Mouse (Mus musculus) heart, postnatal 10 days (tissue): ENCODE results near the gene Qprt. TPM values are rescaled to one million over a fixed set of nuclear protein-coding genes. Genes with fewer than 3 reads are reported as not detected.

Source experiments
- DNase-seq, 2 experiments: peaks; one replicate each; pipeline ENCODE4 v3.0.0; 2021
- intact Hi-C: fragments of 180-260 bp; cut with DNase I; formaldehyde crosslinking; loops from one replicate; pipeline ENCODE4 v1.15.1; 2025
- total RNA-seq, 2 experiments: library from RNA; stranded (reverse); gene quantifications; 2 replicates each; pipeline ENCODE4 v1.2.3; 2021

Qprt gene
- total RNA-seq, 2 experiments from 2014 or later: 0.29 TPM; not detected in 1

DNA sequence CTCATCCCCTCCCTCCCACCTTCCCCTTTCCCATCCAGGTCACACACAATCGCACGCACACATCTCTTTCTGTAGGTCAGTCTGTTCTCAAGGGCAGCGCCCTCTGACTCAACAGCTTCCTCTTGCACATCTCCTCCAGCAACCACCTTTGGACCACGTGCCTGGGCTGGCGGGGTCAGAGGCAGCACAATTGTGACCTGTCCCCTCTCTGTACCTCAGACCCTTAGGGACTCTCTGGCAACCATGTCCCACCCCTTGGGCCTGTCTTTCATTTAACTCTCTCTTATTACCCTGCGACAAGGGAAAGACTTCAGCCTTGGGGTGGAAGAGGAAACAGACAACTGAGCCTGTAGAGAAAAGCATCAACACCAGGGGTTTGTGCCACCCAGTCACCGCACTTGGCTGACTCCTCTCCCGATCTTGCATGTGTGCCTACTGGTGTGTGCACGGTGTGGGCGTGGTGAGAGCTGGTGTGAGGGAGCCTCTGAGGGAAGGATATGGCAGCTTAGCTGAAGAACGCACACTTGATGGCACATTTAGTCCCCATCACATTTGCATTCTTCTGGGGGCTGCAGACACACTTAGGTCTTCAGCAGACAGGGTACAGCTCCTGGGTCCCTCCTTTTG, 12.9 kb upstream of the Qprt start:
- DNase-seq: no peak

DNA sequence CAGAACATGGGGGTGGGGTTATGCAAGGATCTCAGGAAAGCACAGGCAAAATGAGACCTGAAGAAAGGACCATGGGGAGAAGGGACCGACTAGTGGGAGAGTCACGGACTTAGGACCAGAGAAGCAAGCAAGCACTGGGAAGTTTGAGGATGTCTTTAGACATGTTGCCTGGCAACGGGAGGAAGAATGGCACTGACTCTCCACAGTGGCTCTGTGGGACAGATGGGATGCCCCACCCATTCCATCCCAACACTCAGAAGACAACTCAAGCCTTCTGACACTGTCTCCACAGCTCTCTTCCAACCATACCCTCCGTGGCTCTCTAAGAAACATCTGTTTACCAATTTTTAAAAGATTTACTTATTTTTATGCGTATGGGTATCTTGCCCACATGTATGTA, 11.1 kb upstream of the Qprt start:
- no peak for DNase-seq
- intact Hi-C loops: loop anchor here (5.0 kb wide), 1 partner anchor 94 kb away; no protein-coding TSS in a partner anchor

More for the DNA sequence above, 12.9 kb upstream of the Qprt start:
- intact Hi-C loops: loop anchor here (5.0 kb wide), 1 partner anchor 92 kb away; no protein-coding TSS in a partner anchor

GRCm38 (mm10) chr7:127129638-127130037, 7.6 kb upstream of the Qprt start:
- intact Hi-C loops: loop anchor here (2.0 to 5.0 kb wide), 2 partner anchors 55 to 98 kb away; no protein-coding TSS in a partner anchor
- DNase-seq: peak; percentile 38 to 44

- intact Hi-C loops: no loop called here
- DNase-seq: no peak
These were observed 740 bp downstream of the Qprt start for GRCm38 (mm10) chr7:127121061-127121910.

- DNase-seq: no peak
- intact Hi-C loops: loop anchor here (2.0 to 10.0 kb wide), 2 partner anchors 68 to 474 kb away; partner anchors contain the start of gene Sgf29
These were observed 3.2 kb downstream of the Qprt start for GRCm38 (mm10) chr7:127118671-127119445.

GRCm38 (mm10) chr7:127117948-127118347, 4.1 kb downstream of the Qprt start:
- intact Hi-C loops: loop anchor here (2.0 to 10.0 kb wide), 2 partner anchors 69 to 473 kb away; partner anchors contain the start of gene Sgf29
- peak; percentile 38 to 50 for DNase-seq

DNA sequence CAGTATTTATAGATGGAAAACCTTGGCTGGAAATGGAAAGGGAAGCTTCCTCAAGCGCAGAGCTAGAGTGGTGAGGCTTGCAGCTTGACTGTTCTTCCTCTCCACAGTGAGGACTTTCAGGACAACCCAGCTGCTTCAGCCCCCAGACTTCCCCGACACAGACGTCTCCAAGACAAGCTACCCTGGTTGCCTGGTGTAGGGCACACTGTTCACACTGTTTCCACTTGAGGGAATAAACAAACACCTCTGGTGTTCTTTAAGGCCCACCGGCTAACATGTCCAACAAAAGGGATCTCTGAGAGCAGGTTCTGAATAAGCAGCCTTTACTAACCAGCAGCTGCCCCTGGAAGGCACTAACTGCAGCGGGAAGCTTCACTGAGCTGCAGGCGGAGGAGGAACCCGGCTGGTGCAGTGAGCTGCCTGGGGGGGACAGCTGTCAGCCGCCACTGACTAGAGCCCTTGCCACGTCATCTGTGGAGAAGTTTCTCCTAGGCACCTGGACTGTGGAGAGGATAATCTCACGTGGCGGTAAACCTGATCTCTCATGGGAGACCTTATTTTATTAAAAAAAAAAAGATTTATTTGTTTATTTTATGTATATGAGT, 5.6 kb downstream of the Qprt start:
- intact Hi-C loops: loop anchor here (10.0 kb wide), 1 partner anchor 472 kb away; the partner anchor contains the start of gene Sgf29
- DNase-seq: no peak

DNA sequence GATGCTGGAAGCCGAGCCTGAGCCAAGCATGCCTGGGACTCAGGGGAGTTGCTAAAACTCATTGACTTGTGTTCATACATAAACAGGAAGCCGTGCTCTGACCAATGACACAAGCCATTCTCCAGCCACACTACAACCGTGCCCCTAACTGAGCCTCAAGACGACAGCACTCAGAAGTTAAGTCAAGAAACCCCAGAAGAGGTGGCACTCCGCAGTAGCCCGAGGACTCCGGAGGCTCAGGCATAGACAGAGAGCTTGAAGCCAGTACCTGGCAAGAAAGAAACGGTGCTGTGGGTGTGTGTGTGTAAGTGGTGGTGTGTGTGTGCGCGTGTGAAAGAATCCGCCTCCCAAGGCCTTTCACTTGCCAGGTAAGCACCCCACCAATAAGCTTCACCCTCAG, 7.1 kb downstream of the Qprt start:
- intact Hi-C loops: loop anchor here (5.0 to 10.0 kb wide), 2 partner anchors 363 to 470 kb away; partner anchors contain the start of gene Sgf29
- no peak for DNase-seq

DNA sequence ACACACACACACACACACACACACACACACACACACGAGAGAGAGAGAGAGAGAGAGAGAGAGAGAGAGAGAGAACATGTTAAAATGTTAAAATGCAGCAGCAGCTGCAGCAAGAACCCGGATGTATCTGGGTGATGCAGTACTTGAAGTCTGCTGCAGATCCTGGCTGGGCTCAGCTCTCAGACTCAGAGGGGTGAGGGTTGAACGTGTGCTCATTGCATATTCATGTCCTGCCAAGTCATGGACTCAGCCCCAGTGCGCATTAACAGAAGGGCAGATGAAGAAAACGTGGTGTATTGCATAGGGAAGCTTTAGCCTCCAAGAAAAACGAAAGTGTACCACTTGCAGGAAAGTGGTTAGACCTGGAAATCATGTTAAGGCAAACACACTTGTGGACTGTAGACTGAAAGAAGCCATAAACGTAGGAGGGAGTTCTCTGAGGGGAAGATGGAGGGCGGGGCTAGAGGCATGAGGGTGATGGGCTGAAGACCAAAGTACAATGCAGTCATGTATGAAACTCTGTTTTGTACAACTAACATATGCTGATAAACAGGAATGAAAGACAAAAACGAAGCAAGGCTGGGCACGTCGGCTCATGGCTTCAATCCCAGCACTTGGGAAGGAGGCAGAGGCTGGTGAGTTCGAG, 8.3 kb downstream of the Qprt start:
- intact Hi-C loops: loop anchor here (5.0 to 10.0 kb wide), 2 partner anchors 361 to 469 kb away; partner anchors contain the start of gene Sgf29
- no peak for DNase-seq

- intact Hi-C loops: loop anchor here (5.0 to 10.0 kb wide), 2 partner anchors 361 to 468 kb away; partner anchors contain the start of gene Sgf29
- no peak for DNase-seq
These were observed 9.0 kb downstream of the Qprt start for GRCm38 (mm10) chr7:127112921-127113597.

- no peak for DNase-seq
- intact Hi-C loops: loop anchor here (5.0 to 10.0 kb wide), 2 partner anchors 360 to 468 kb away; partner anchors contain the start of gene Sgf29
These were observed 9.7 kb downstream of the Qprt start for GRCm38 (mm10) chr7:127112251-127112841.

DNA sequence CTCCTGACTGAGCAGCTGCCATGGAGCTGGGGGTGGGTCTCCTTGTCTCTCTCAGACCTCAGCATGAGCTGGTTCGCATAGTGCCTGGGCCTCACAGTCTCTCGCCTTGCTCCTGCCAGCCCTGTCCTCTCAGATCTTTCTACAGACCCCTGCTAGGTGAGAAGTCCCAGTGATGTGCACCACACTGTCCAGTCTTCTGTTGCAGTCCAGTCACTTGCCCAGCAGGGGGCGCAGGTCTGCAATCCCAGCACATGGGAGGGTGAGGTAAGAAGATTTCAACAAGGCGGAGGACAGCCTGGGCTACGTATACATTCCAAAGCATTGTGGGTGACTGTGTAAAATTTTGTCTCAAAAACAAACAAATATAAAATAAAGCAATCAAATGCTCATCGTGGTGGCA, 10.6 kb downstream of the Qprt start:
- intact Hi-C loops: loop anchor here (5.0 to 10.0 kb wide), 2 partner anchors 359 to 467 kb away; partner anchors contain the start of gene Sgf29
- peak; percentile 39 to 60 for DNase-seq

DNA sequence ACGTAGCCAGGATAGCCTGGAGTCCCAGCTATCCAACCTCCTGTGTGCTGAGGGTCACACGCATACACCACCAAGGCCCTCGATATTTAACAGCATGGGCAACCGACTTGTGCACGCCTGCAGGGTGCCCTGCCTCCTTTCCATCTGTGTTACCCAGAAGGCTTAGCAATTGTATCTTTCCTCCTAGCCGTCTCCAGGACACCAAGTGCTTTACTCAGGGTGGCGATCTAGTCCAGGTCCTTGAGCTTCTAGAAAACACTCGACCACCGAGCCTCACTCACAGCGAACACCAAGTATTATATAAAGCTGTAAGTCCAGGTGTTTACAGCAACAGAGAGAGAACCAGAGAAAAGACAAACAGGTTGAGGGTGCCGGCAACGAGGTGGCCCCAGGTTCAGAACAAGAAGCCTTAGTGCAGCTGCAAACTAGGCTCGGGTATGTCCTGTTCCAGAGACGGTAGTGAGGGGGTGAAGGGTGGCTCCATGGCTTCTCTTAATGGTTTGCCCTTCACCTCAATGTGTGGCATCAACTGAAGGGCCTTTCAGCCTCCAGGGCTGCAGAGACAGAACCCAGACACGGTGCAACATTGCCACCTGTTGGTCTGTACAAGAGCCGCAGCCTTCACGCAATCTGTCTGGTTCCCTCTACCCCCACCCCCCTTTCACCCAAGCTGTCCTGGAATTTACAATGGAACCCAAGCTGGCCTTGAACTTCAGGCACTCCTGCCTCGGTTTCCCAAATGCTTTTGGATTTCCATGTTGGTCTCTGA, 11.6 kb downstream of the Qprt start:
- intact Hi-C loops: loop anchor here (1.0 to 10.0 kb wide), 4 partner anchors 164 to 466 kb away; partner anchors contain the start of gene Sgf29
- peak; percentile 82 to 88 for DNase-seq

DNA sequence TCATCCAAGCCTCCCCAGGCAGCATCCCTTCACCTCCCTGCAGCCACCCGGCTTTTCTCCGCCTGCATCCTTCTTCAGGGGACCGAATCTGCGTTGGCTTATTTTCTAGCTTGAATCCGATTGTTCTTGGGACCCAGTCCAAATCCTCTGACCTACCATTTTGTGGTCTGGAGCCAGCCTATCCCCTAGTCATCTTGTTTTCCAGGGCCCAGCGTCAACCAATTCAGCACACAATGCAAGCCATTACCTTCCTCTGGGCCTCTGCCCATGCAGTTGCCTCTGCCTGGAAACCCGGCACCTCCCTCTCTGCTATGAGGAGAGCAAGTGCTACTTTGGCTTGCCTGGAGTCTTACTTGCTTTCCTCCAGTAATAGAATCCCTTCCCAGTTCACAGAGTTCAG, 16.5 kb downstream of the Qprt start:
- intact Hi-C loops: loop anchor here (2.0 kb wide), 3 partner anchors 119 to 283 kb away; no protein-coding TSS in a partner anchor
- no peak for DNase-seq

DNA sequence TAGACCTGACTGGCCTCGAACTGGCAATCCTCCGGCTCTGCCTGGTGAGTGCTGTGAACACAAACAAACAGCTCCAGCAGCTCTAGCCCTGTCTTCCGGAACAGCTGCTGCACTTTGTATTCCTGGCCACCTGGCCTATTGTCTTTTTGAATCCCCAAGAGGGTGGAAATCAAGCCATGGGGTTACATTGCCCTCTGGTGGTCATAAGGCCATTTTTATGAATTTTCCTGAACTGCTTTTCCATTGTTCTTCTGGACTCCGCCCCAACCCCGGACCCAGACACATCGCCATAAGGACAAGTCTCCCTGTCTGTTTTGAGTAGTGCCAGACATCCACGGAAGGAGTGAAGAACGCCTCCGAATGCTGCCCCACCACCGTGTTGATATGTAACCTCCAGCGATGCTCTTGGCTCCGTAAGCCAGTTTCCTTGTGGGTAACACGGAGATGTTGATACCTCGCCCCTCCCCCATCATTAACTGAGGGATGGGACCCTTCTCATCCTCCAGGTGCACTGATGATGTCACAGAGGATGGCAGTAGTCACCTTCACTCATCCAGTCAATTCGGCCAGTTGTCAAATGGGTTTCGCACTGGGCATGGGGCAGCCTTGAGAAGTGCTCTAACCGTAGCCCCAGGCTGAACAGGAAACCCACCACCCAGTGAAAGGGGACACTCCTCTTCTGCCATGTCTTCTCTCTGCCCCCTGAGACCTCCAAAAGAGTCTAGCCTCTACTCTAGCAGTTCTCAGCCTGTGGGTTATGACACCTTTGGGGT, 17.3 kb downstream of the Qprt start:
- peak; percentile 89 to 90 for DNase-seq
- intact Hi-C loops: loop anchor here (2.0 to 5.0 kb wide), 4 partner anchors 77 to 282 kb away; partner anchors contain the start of gene Maz

- intact Hi-C loops: loop anchor here (2.0 to 5.0 kb wide), 4 partner anchors 77 to 281 kb away; partner anchors contain the start of gene Maz
- DNase-seq: no peak
These were observed 18.1 kb downstream of the Qprt start for GRCm38 (mm10) chr7:127103960-127104359.
